Comparison of ENCODE assay signal across 18 mouse cellular contexts in genomic region chr15:12566637-12567440, GRCm38 (mm10).
DNase-seq lines count a peak whose midpoint lies in the region; ATAC-seq and TF ChIP-seq lines count a peak whose summit lies in the region.
"Had no signal": no experiment of that assay in that cellular context is flagged by ENCODE, and none has a peak within 500 bp of the region (broad histone marks: within the 10 kb centered on the region; RNA-seq: fewer than 3 reads in every experiment).

No protein-coding gene starts in this region.

- no peaks in the 10 kb centered on the region for H3K9me3 ChIP-seq in heart, embryonic 10.5 days
- no peaks in the 10 kb centered on the region for H3K9me3 ChIP-seq in stomach, embryonic 16.5 days (replicated peaks; ENCODE audit: control insufficient read depth, low read length)
- no peaks in the 10 kb centered on the region for H3K9me3 ChIP-seq in stomach, postnatal 0 days (ENCODE audit: control insufficient read depth, low read length)
- H3K9me3 ChIP-seq in heart, embryonic 15.5 days (replicated peaks), result no peaks in the 10 kb centered on the region
- H3K9me3 ChIP-seq: hindbrain, embryonic 12.5 days; intestine, embryonic 15.5 days; limb, embryonic 12.5 days; lung, embryonic 15.5 days; midbrain, embryonic 13.5 days had no signal

- TF ChIP-seq CTCF in stomach, postnatal 0 days (IDR thresholded peaks at IDR 0.05; ENCODE audit: low read depth), result no peak

- H3K4me1 ChIP-seq in heart, embryonic 10.5 days, result peaks cover 16% of the 10 kb centered on the region; the same call in 1 of the 2 replicates
- no peaks in the 10 kb centered on the region for H3K4me1 ChIP-seq in stomach, embryonic 16.5 days (ENCODE audit: control insufficient read depth, insufficient read depth, low read length)
- H3K4me1 ChIP-seq in stomach, postnatal 0 days (replicated peaks; ENCODE audit: control insufficient read depth, insufficient read depth), result no peaks in the 10 kb centered on the region
- H3K4me1 ChIP-seq in heart, embryonic 15.5 days (replicated peaks), result 0 out of 2 replicates have a peak, but pooled peaks cover 5% of the 10 kb centered on the region
- H3K4me1 ChIP-seq: hindbrain, embryonic 12.5 days; intestine, embryonic 15.5 days; limb, embryonic 12.5 days; midbrain, embryonic 13.5 days had no signal

- H3K27me3 ChIP-seq in heart, embryonic 10.5 days (ENCODE audit: insufficient read depth, poor library complexity, severe bottlenecking), result no peaks in the 10 kb centered on the region
- no peaks in the 10 kb centered on the region for H3K27me3 ChIP-seq in stomach, embryonic 16.5 days (ENCODE audit: control insufficient read depth, insufficient read depth, low read length)
- H3K27me3 ChIP-seq in stomach, postnatal 0 days (ENCODE audit: control insufficient read depth, insufficient read depth, low read length), result no peaks in the 10 kb centered on the region
- H3K27me3 ChIP-seq in heart, embryonic 15.5 days, result no peaks in the 10 kb centered on the region
- H3K27me3 ChIP-seq: hindbrain, embryonic 12.5 days; intestine, embryonic 15.5 days; limb, embryonic 12.5 days; lung, embryonic 15.5 days; midbrain, embryonic 13.5 days had no signal

- no peak overlapping the region for H3K4me3 ChIP-seq in heart, embryonic 10.5 days
- H3K4me3 ChIP-seq in stomach, embryonic 16.5 days (replicated peaks; ENCODE audit: low read length), result no peak overlapping the region
- H3K4me3 ChIP-seq in stomach, postnatal 0 days (ENCODE audit: low read depth, low read length), result no peak overlapping the region
- no peak overlapping the region for H3K4me3 ChIP-seq in heart, embryonic 15.5 days
- H3K4me3 ChIP-seq: hindbrain, embryonic 12.5 days; intestine, embryonic 15.5 days; layer of hippocampus, adult 2 months; limb, embryonic 12.5 days; lung, embryonic 15.5 days; midbrain, embryonic 13.5 days had no signal

- no peak for DNase-seq in heart, embryonic 10.5 days (ENCODE audit: low spot score)
- DNase-seq in heart, adult 9 months (ENCODE audit: low spot score in 2 of 2), result no peak
- DNase-seq in stomach, postnatal 0 days (ENCODE audit: low spot score), result no peak
- no peak for DNase-seq in c-Kit-positive CD71-positive TER-119-positive erythroid progenitor cells, embryonic 14.5 days (ENCODE audit: low spot score)
- no peak for DNase-seq in natural killer cell, adult 2 months (ENCODE audit: low spot score in 2 of 2)
- DNase-seq: cerebellum, adult 9-10 months; gastrocnemius, postnatal 14 days; right cerebral cortex, postnatal 25 days had no signal

- no peak overlapping the region for H3K4me2 ChIP-seq in stomach, embryonic 16.5 days (ENCODE audit: low read depth, low read length)
- no peak overlapping the region for H3K4me2 ChIP-seq in stomach, postnatal 0 days (replicated peaks; ENCODE audit: low read depth)
- H3K4me2 ChIP-seq in heart, embryonic 15.5 days, result no peak overlapping the region
- H3K4me2 ChIP-seq: hindbrain, embryonic 12.5 days; intestine, embryonic 15.5 days; limb, embryonic 12.5 days; lung, embryonic 15.5 days; midbrain, embryonic 13.5 days had no signal

- no peak for TF ChIP-seq EP300 in stomach, postnatal 0 days (optimal IDR thresholded peaks at IDR 0.05)

- WGBS in heart, embryonic 10.5 days, result 62% methylated on average over 11 of the region's 11 CpGs
- WGBS in stomach, embryonic 16.5 days, result 72% methylated on average over 11 of the region's 11 CpGs
- WGBS in stomach, postnatal 0 days, result 81% methylated on average over 11 of the region's 11 CpGs
- 53% methylated on average over 11 of the region's 11 CpGs for WGBS in heart, embryonic 15.5 days

- 0 out of 2 replicates have a peak, but pooled peaks have one; percentile 29 for ATAC-seq in stomach, embryonic 16.5 days (ENCODE audit: insufficient read depth, low FRiP score)
- ATAC-seq in stomach, postnatal 0 days (ENCODE audit: low FRiP score, low TSS enrichment), result no peak
- ATAC-seq in heart, embryonic 15.5 days (replicated peaks; ENCODE audit: insufficient number of reproducible peaks, insufficient read depth, low FRiP score, low read depth), result no peak; the same call in 1 of the 2 replicates
- ATAC-seq: CD4-positive, CD25-positive, alpha-beta regulatory T cell, adult 4 months; forebrain, embryonic 14.5 days; intestine, embryonic 15.5 days; midbrain, embryonic 13.5 days had no signal

- H3K9ac ChIP-seq in stomach, embryonic 16.5 days (ENCODE audit: low read length), result no peak overlapping the region
- H3K9ac ChIP-seq in stomach, postnatal 0 days (ENCODE audit: low read length), result no peak overlapping the region
- no peak overlapping the region for H3K9ac ChIP-seq in heart, embryonic 15.5 days
- H3K9ac ChIP-seq: hindbrain, embryonic 12.5 days; intestine, embryonic 15.5 days; limb, embryonic 12.5 days; lung, embryonic 15.5 days; midbrain, embryonic 13.5 days had no signal

- H3K27ac ChIP-seq in heart, embryonic 10.5 days, result peak overlapping the region; percentile 81
- H3K27ac ChIP-seq in stomach, embryonic 16.5 days (ENCODE audit: low read length), result no peak overlapping the region
- H3K27ac ChIP-seq in stomach, postnatal 0 days (replicated peaks), result no peak overlapping the region
- peak overlapping the region; percentile 35; the same call in 1 of the 2 replicates for H3K27ac ChIP-seq in heart, embryonic 15.5 days
- H3K27ac ChIP-seq: hindbrain, embryonic 12.5 days; intestine, embryonic 15.5 days; layer of hippocampus, adult 2 months; limb, embryonic 12.5 days; lung, embryonic 15.5 days; midbrain, embryonic 13.5 days had no signal

- H3K36me3 ChIP-seq in heart, embryonic 10.5 days, result no peaks in the 10 kb centered on the region
- no peaks in the 10 kb centered on the region for H3K36me3 ChIP-seq in stomach, embryonic 16.5 days (ENCODE audit: control insufficient read depth, insufficient read depth, low read length)
- no peaks in the 10 kb centered on the region for H3K36me3 ChIP-seq in stomach, postnatal 0 days (ENCODE audit: control insufficient read depth, insufficient read depth, low read length)
- H3K36me3 ChIP-seq in heart, embryonic 15.5 days, result no peaks in the 10 kb centered on the region
- H3K36me3 ChIP-seq: hindbrain, embryonic 12.5 days; intestine, embryonic 15.5 days; limb, embryonic 12.5 days; lung, embryonic 15.5 days; midbrain, embryonic 13.5 days had no signal

Comparison
In these comparisons a context has a peak if more than half of its experiments do, and no peak if none do; other contexts are left out.
1. H3K27ac ChIP-seq: peak in heart, embryonic 10.5 days (single experiment) and heart, embryonic 15.5 days (single experiment); none in stomach, embryonic 16.5 days (single experiment) and stomach, postnatal 0 days (single experiment).